Mouse (Mus musculus) frontal cortex, postnatal 36 days (tissue): ENCODE results near the gene Slc7a7.

Source experiments
- DNase-seq, 2 experiments: peaks; one replicate each; pipeline ENCODE4 v3.0.0; 2022; ENCODE audit warnings: low spot score in 2 of 2

Slc7a7 gene

GRCm38 (mm10) chr14:54412629-54413170, 4.9 kb downstream of the Slc7a7 start:
- peak; percentile 38 to 54 for DNase-seq

- DNase-seq, result no peak
Observed at GRCm38 (mm10) chr14:54412000-54412576, 5.5 kb downstream of the Slc7a7 start.

GRCm38 (mm10) chr14:54409980-54410810, 7.4 kb downstream of the Slc7a7 start:
- DNase-seq, result no peak

DNA sequence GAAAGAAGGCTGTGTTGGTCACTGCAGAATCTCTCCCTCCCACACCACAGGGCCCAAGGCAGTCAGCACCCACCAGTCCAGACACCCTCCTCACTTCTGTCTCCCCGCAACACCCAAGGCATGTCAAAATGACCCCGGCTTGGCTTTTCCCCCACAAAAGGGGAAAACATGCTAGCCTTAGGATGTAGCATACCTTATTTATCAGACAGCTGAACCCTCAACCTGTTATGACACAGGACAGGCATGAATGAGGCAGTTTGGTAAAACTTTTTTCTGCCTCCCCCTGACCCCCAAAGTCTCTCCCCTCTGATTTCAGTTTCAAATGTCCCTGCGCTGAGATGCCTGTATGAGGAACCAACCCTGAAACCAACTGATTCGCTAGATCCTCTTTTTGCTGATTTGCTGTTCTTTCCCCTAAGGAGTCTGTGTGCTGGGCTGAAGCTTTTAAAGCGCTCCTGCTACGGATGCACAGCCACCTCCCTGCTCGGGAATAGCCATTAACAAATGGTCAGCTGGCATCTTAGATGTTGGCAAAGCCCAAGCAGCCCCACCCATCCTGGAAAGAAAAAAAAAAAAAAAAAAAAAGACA, 8.4 kb downstream of the Slc7a7 start:
- no peak for DNase-seq

DNA sequence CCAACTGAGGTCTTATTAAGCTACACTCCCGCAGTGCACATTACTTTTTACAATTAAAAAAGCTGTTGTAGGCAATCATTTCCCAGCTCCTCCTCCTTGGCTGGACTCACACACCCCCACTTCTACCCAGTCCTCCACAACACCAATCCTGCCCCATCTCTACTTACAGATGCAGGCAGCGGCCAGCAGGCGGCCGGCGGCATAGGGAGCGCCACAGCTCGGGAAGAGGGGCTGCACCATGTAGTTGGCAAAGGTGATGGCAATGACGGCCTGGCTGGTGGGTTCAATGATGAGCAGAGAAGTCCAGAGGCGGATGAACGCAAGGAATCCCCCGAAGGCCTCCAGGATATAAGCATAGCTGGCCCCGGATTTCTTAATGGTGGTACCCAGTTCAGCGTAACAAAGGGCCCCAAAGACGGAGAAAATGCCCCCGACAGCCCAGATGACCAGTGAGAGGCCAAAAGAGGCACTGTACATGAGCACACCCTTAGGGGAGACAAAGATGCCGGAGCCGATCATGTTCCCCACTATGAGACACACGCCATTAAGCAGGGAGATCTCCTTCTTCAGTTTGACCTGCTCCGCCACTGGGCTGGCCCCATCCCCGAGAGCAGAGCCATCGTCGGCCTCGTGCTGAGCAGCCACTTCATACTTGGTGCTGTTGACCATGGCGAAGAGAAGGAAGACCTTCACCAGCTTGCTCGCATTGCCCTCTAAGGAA, 9.1 kb downstream of the Slc7a7 start:
- no peak for DNase-seq

- no peak for DNase-seq
Observed at GRCm38 (mm10) chr14:54401723-54402122, 15.9 kb downstream of the Slc7a7 start.

DNA sequence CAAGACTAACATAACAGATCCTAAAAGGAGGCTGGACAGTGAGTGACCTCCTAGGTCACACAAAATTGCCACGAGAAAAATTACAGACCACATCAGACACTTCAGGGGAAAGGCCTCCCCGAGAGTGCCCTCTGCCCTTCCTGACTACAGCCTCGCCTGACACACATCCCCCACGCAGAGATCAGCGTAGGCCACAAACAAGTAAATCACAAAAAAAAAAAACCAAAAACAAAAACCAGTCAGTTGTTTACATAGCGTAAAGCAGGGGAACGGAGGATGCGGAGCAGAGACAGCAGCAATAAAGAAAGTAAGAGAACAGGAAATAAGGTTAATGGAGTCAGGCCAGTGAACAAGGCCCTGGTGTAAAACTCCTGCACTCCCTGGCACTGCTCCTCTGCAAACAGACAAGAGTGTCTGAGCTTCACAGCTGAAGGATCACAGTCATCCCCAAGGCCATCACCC, 18.6 kb downstream of the Slc7a7 start:
- no peak for DNase-seq

DNA sequence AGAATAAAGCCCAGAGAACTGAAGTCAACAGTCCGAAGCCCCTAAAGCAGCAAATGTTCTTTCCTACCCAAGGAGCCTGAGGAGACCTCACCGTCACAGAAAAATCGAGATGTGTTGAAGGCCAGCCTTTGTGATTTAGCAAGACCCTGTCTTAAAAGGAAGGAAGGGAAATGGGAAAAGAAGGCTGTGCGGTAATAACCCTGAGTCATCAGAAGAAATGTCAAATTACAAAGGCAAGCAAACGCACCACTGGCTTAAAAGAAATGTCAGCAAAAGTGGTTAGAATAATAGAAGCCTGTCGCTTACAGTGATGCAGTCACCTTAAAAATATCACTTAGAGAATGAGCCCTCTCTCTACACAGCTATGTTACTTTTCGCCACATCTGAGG, 19.1 kb downstream of the Slc7a7 start:
- no peak for DNase-seq

- no peak for DNase-seq
Observed at GRCm38 (mm10) chr14:54397872-54398527, 19.6 kb downstream of the Slc7a7 start.

- no peak for DNase-seq
Observed at GRCm38 (mm10) chr14:54396685-54397084, 20.9 kb downstream of the Slc7a7 start.

GRCm38 (mm10) chr14:54394309-54394708, 23.3 kb downstream of the Slc7a7 start:
- no peak for DNase-seq

DNA sequence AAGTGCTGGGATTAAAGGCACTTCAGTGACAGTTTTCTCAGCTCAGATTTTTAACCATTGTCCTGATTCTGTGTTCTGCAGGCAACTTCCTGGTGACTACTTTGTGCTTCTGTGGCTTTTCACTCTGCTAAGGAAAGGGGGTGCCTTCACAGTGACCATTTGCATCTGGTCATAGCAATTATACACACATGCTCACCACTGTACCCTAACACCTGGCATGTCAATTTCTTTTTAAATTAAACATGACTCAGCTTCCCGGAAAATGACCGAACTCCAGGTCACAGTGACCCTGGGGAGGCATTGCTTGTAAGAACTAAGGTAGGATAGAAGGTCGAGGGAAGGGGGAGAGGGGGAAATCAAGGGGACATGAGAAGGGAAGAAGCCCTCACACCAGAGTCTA, 23.8 kb downstream of the Slc7a7 start:
- DNase-seq, result no peak

DNA sequence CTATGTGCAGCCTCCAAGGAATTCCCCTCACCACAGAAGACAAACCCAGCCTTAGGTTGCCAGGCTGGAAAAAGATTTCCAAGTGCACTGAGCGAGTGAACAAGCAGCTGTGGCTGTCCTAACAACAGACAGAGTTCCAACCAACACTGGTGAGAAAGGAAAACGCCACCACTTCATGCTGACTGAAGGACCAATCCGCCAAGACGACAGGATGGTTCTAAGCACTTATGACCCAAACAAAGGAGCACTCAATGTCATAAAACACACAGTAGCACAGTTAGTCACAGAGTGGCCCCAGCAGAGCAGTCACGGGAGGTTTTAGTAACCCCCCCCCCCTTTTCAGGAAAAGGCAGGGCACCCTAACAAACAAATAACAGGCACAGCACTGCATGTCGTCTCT, 26.7 kb downstream of the Slc7a7 start:
- no peak for DNase-seq

DNA sequence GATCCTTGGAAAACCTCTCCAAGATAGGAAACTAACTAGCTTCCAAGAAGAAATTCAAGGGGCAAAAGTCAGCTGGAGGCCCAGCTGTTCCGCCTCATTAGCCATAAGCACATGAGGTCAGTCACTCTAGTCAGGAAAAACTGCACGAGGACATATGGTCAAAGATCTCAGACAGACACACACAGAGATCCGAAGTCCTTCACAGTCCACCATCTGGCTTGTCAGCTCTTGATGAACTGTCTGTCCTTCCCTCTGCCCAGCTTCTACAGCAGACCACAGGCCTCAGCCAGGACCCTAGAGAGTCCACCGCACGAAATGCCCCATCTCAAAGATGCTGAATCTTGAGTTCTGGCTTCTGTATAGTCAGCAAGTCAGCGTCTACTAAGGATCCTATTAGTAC, 30.0 kb downstream of the Slc7a7 start:
- no peak for DNase-seq

- DNase-seq, result no peak
Observed at GRCm38 (mm10) chr14:54385968-54386618, 31.5 kb downstream of the Slc7a7 start.

DNA sequence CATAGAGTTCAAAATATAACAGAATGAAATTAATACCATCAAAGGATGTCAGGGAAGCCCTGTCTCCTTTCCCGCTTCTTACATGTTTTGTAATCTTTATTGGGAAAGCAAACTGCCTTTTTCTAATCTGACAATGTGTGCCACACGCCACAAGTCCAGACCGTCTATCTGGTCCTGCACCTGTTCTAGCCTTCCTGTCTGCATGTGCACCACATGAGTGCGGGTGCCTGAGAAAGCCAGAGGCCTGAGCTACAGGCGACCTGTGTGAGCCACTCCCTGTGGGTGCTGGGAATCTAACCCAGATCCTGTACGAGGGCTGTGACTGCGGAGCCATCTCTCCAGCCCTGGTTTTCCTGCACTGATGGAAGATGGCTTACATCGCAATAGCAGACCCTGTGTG, 33.2 kb downstream of the Slc7a7 start:
- DNase-seq, result no peak

GRCm38 (mm10) chr14:54383355-54383771, 34.2 kb downstream of the Slc7a7 start:
- DNase-seq, result no peak

DNA sequence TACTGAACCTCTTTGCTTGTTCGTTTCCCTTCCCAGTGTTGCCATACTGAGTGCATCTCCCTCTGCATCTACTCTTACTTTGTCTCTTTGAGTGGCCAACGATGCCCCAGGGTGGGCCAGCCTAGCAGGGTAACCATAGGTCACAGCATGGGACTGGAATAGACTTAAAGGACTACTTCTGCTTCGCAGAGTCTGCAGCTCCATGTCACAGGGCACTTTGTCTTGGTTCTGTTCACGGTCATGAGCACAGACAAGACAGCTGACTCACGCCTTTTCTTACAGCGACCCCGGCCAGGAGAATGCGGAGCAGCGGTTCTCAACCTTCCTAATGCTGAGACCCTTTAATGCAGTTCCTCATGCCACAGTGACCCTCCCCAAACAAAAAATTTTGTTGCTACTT, 34.9 kb downstream of the Slc7a7 start:
- DNase-seq, result no peak

GRCm38 (mm10) chr14:54381816-54382215, 35.8 kb downstream of the Slc7a7 start:
- no peak for DNase-seq

DNA sequence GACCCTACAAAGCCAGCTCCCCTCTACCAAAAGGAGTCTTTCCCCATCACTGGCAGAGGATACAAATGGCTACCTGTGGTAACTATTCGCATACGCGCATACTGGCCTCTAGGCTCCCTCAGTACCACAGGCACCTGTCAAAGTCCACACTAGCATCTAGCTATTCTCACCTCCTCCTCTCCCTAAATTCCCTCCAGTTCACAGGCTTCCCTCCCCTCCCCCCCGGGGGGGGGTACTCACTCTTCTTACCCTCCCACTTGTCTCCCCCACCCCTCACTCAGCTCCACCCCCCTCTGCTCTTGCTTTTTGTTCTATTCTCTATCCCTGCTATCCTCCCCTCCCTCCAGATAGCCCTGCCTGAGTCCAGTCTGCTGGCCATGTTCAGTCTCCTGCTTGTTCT, 37.0 kb downstream of the Slc7a7 start:
- DNase-seq, result no peak

GRCm38 (mm10) chr14:54379571-54379970, 38.0 kb downstream of the Slc7a7 start:
- DNase-seq, result no peak
